Mouse (Mus musculus): ENCODE data around the gene Gm9964. TPM values are rescaled to one million over a fixed set of nuclear protein-coding genes. Genes with fewer than 3 reads are reported as not detected.
A peak's percentile ranks its signal among the peaks of the same experiment; 100 is the strongest.

The Gm9964 gene
- polyA plus RNA-seq, 1 experiment from 2014 or later, result not detected

DNA sequence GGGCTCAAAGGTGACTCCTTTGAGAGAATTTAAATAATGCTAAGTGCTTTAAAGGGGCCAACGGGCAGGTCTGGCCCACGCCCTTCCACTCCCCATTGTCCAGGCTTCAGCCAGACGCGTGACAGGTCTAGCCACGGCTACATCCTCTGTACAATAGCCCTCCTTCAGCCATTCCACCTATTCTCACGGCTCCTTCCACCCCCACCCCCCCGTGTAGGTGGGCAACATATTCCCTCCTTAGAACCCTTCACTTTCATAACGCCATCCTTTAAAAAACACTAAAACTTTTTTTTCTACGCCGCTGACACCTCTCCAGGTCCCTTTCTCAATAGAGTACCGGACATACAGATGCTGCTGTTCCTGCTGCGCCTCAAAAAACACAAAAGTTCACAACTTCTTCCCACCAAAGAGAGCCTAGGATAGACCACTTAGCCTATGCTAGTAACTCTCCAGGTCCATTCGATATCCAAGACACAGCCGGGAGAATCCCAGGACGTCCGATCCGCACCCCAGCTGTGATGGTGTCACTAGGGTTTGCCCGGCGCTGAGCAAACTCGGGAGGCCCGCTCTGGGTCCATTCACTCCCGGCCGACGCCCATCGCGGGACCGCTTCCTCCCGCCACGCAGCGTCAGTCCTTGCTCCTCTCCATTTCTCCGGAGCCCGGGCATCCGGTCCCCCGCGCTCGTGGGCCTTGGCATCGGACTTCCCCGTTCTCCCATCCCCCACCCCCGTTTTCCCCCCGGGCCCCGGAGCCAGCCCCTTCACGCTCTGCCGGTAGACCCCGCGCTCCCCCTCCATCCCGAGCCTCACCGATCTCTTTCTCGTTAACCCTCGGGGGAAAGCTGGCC is 42.9 kb downstream of the Gm9964 start:
- H3K9me3 ChIP-seq (ENCODE audit: control insufficient read depth, low read length), result no peaks in the 10 kb centered on the region
- peaks cover 25% of the 10 kb centered on the region for H3K4me1 ChIP-seq (ENCODE audit: control insufficient read depth, insufficient read depth, low read length)
- peak overlapping the region; percentile 97 for H3K4me3 ChIP-seq (replicated peaks; ENCODE audit: low read depth, low read length)
- H3K27me3 ChIP-seq (ENCODE audit: control insufficient read depth, insufficient read depth, low read length), result no peaks in the 10 kb centered on the region
- DNase-seq, result peak; percentile 70
- H3K9ac ChIP-seq (replicated peaks; ENCODE audit: low read length), result peak overlapping the region; percentile 96
- peak; percentile 31 for ATAC-seq (ENCODE audit: low FRiP score, low TSS enrichment)
- WGBS, result 1% methylated on average over 49 of the region's 49 CpGs
- H3K36me3 ChIP-seq (ENCODE audit: control insufficient read depth, insufficient read depth, low read length), result peaks cover 21% of the 10 kb centered on the region
- H3K27ac ChIP-seq (replicated peaks; ENCODE audit: low read depth, low read length), result peak overlapping the region; percentile 99
- H3K4me2 ChIP-seq (ENCODE audit: low read length), result peak overlapping the region; percentile 79

GRCm38 (mm10) chr11:79252881-79253541 is 43.7 kb downstream of the Gm9964 start:
- DNase-seq (peak; percentile 27), ATAC-seq (ENCODE audit: low FRiP score, low TSS enrichment) (no peak)
- Histone ChIP-seq H3K9ac (replicated peaks; ENCODE audit: low read length) (peak overlapping the region; percentile 96), H3K4me3 (replicated peaks; ENCODE audit: low read depth, low read length) (peak overlapping the region; percentile 97), H3K9me3 (ENCODE audit: control insufficient read depth, low read length) (no peaks in the 10 kb centered on the region), H3K27me3 (ENCODE audit: control insufficient read depth, insufficient read depth, low read length) (no peaks in the 10 kb centered on the region), H3K4me1 (ENCODE audit: control insufficient read depth, insufficient read depth, low read length) (peaks cover 25% of the 10 kb centered on the region), H3K27ac (replicated peaks; ENCODE audit: low read depth, low read length) (0 out of 2 replicates have a peak overlapping the region, but pooled peaks have one; percentile 99), H3K36me3 (ENCODE audit: control insufficient read depth, insufficient read depth, low read length) (peaks cover 27% of the 10 kb centered on the region), H3K4me2 (ENCODE audit: low read length) (peak overlapping the region; percentile 79)
- 21% methylated on average over 6 of the region's 6 CpGs for WGBS

Other genes with a start within 250 kb of the Gm9964 start
- gene Ksr1, start 150.5 kb downstream of the Gm9964 start, polyA plus RNA-seq (2014; fragmentation: Nextera tagmentation; extraction: Ambion mirVana), result 5.2 and 5.8 TPM in 2 replicates
- gene Wsb1, start 42.2 kb downstream of the Gm9964 start, polyA plus RNA-seq (2014; fragmentation: Nextera tagmentation; extraction: Ambion mirVana), result 610 and 743 TPM in 2 replicates
- gene Nf1, start 42.8 kb upstream of the Gm9964 start, polyA plus RNA-seq (2014; fragmentation: Nextera tagmentation; extraction: Ambion mirVana), result 15.6 and 15.7 TPM in 2 replicates
- 4.9 and 5.2 TPM in 2 replicates for gene Omg, start 207.2 kb upstream of the Gm9964 start, polyA plus RNA-seq (2014; fragmentation: Nextera tagmentation; extraction: Ambion mirVana)
- not detected in 2 replicates for gene Evi2b, start 226.9 kb upstream of the Gm9964 start, polyA plus RNA-seq (2014; fragmentation: Nextera tagmentation; extraction: Ambion mirVana)
- gene Evi2, start 233.7 kb upstream of the Gm9964 start, polyA plus RNA-seq (2014; fragmentation: Nextera tagmentation; extraction: Ambion mirVana), result 1.1 TPM in 2 replicates
- gene Evi2a, start 233.7 kb upstream of the Gm9964 start, polyA plus RNA-seq (2014; fragmentation: Nextera tagmentation; extraction: Ambion mirVana), result 2.9 and 4.8 TPM in 2 replicates

Measured in midbrain, embryonic 14.5 days (tissue).